Mouse (Mus musculus): ENCODE data around the gene Drap1. TPM values are rescaled to one million over a fixed set of nuclear protein-coding genes. Genes with fewer than 3 reads are reported as not detected.
A peak's percentile ranks its signal among the peaks of the same experiment; 100 is the strongest.

Drap1 gene
- polyA plus RNA-seq, 1 experiment from 2014 or later = 329 TPM

DNA sequence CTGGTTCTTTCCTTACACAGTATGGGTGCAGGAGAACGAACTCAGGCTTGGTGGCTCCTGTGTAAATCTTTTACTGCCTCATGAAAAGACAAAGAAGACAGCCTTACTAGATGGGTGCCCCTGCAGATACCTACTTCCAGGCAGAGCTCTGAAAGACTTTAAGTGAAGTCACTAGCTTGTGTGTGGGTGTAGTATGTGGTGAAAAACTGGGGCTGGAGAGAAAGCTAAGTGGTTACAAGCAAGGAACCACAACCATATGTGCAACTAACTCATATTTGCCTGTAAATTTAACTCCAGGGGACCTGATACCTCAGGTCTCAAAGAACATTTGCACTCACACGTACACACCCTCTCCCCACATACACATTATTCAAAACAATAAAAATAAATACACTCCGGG lies 35.1 kb upstream of the Drap1 start:
- Histone ChIP-seq H3K27me3 (replicated peaks) (peaks cover 4% of the 10 kb centered on the region; the same call in 1 of the 2 replicates), H3K4me1 (peaks cover 55% of the 10 kb centered on the region), H3K4me3 (replicated peaks) (peak overlapping the region; percentile 81), H3K36me3 (peaks cover 18% of the 10 kb centered on the region), H3K9me3 (replicated peaks) (no peaks in the 10 kb centered on the region), H3K9ac (replicated peaks) (peak overlapping the region; percentile 76), H3K4me2 (peak overlapping the region; percentile 76), H3K27ac (replicated peaks) (peak overlapping the region; percentile 85)
- ATAC-seq (ENCODE audit: low FRiP score) = no peak
- 16% methylated on average over 3 of the region's 3 CpGs for WGBS

- peaks cover 55% of the 10 kb centered on the region for H3K4me1 ChIP-seq
These were observed 34.2 kb upstream of the Drap1 start for GRCm38 (mm10) chr19:5459019-5459418.

DNA sequence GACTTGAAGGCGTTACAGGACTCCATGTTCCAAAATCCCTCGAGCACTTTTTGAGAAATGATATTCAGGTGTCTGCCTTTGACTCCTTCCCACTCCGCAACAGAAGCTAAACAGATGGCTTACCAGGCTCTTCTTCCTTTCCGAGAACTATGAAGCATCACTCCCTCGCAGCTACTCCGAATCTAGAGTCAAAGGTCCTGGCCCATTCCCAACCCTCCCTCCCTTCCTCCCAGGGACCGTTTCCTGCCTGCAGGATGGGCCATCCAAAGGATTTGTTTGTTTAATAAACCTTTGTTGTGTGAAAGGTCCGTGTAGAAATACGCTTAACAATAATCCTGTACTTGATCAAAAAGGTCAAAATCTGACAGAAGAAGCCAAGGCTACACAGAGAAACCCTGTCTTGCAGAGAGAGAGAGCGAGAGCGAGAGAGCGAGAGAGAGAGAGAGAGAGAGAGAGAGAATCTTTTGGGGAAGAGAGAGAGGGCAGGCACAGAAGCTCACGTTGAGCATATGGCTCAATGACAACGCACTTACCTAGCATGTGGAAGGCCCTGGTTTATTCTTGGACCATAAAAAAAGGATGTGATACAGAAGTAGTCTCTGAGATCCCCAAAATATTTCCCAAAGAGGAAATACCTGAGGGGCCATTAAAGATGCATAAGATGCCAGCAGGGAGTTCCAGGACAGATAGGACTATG lies 33.1 kb upstream of the Drap1 start, which contains the start of gene Ccdc85b:
Gene Ccdc85b (minus strand): TSS at position 149 of the 697 bp plus-strand sequence.
- ATAC-seq (ENCODE audit: low FRiP score) = 0 out of 2 replicates have a peak, but pooled peaks have one; percentile 2

More at GRCm38 (mm10) chr19:5459019-5459418, 34.2 kb upstream of the Drap1 start:
- Histone ChIP-seq H3K4me2 (no peak overlapping the region), H3K9ac (replicated peaks) (no peak overlapping the region), H3K4me3 (replicated peaks) (no peak overlapping the region), H3K27me3 (replicated peaks) (peaks cover 4% of the 10 kb centered on the region; the same call in 1 of the 2 replicates), H3K9me3 (replicated peaks) (no peaks in the 10 kb centered on the region), H3K27ac (replicated peaks) (no peak overlapping the region), H3K36me3 (peaks cover 16% of the 10 kb centered on the region)
- ATAC-seq (ENCODE audit: low FRiP score) = no peak
- WGBS = 76% methylated on average over 7 of the region's 7 CpGs

GRCm38 (mm10) chr19:5456922-5457745 lies 32.4 kb upstream of the Drap1 start:
- H3K9me3 ChIP-seq (replicated peaks) = no peaks in the 10 kb centered on the region
- H3K4me1 ChIP-seq = peaks cover 53% of the 10 kb centered on the region
- under 1% methylated on average over 69 of the region's 70 CpGs for WGBS
- H3K4me2 ChIP-seq = peak overlapping the region; percentile 91
- H3K27me3 ChIP-seq (replicated peaks) = peaks cover 4% of the 10 kb centered on the region; the same call in 1 of the 2 replicates
- H3K4me3 ChIP-seq (replicated peaks) = peak overlapping the region; percentile 73
- peak; percentile 95 for ATAC-seq (ENCODE audit: low FRiP score)
- peaks cover 4% of the 10 kb centered on the region for H3K36me3 ChIP-seq
- H3K9ac ChIP-seq (replicated peaks) = peak overlapping the region; percentile 85
- peak overlapping the region; percentile 97 for H3K27ac ChIP-seq (replicated peaks)

More for the DNA sequence above, 33.1 kb upstream of the Drap1 start, which contains the start of gene Ccdc85b:
- Histone ChIP-seq H3K36me3 (peaks cover 12% of the 10 kb centered on the region), H3K9me3 (replicated peaks) (no peaks in the 10 kb centered on the region), H3K4me1 (peaks cover 53% of the 10 kb centered on the region), H3K27ac (replicated peaks) (peak within 1 kb of the TSS; percentile 97), H3K27me3 (replicated peaks) (peaks cover 4% of the 10 kb centered on the region; the same call in 1 of the 2 replicates), H3K4me2 (peak within 1 kb of the TSS; percentile 91), H3K4me3 (replicated peaks) (peak within 1 kb of the TSS; percentile 73), H3K9ac (replicated peaks) (peak within 1 kb of the TSS; percentile 85)
- 19% methylated on average over 14 of the region's 14 CpGs for WGBS

- Histone ChIP-seq H3K36me3 (peaks cover 4% of the 10 kb centered on the region), H3K9ac (replicated peaks) (peak overlapping the region; percentile 85), H3K9me3 (replicated peaks) (no peaks in the 10 kb centered on the region), H3K4me3 (replicated peaks) (peak overlapping the region; percentile 73), H3K27ac (replicated peaks) (peak overlapping the region; percentile 97), H3K4me2 (peak overlapping the region; percentile 91), H3K4me1 (peaks cover 48% of the 10 kb centered on the region), H3K27me3 (replicated peaks) (peaks cover 4% of the 10 kb centered on the region; the same call in 1 of the 2 replicates)
- 2% methylated on average over 26 of the region's 26 CpGs for WGBS
- ATAC-seq (ENCODE audit: low FRiP score) = no peak
These were observed 31.6 kb upstream of the Drap1 start for GRCm38 (mm10) chr19:5456241-5456921.

DNA sequence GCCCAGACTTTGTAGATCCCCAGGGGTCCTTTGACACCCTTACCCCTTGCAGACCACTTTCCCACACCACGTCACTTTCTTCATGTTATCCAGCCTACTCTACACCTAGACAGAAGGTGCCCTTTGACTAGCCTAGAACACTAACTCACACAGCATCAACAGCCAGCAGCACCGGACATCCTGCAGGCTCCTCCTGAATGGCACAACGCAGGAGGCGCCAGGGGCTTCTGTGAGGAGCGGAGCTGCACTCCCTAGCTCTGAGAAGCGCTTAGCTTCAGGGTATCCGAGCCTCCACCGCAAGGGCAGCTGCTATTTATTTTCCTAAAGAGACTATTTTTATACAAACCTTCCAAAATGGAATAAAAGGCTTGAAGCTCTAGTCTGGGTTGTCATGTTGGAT lies 30.8 kb upstream of the Drap1 start:
- H3K4me3 ChIP-seq (replicated peaks) = peak overlapping the region; percentile 73
- H3K4me2 ChIP-seq = peak overlapping the region; percentile 91
- H3K4me1 ChIP-seq = peaks cover 42% of the 10 kb centered on the region
- H3K27ac ChIP-seq (replicated peaks) = no peak overlapping the region
- no peaks in the 10 kb centered on the region for H3K9me3 ChIP-seq (replicated peaks)
- WGBS = 60% methylated on average over 8 of the region's 8 CpGs
- peak overlapping the region; percentile 85 for H3K9ac ChIP-seq (replicated peaks)
- no peak for ATAC-seq (ENCODE audit: low FRiP score)
- peaks cover 9% of the 10 kb centered on the region for H3K27me3 ChIP-seq (replicated peaks)
- peaks cover 4% of the 10 kb centered on the region for H3K36me3 ChIP-seq

- Histone ChIP-seq H3K27me3 (replicated peaks) (peaks cover 14% of the 10 kb centered on the region), H3K36me3 (peaks cover 4% of the 10 kb centered on the region), H3K9me3 (replicated peaks) (no peaks in the 10 kb centered on the region), H3K4me1 (peaks cover 41% of the 10 kb centered on the region), H3K27ac (replicated peaks) (no peak overlapping the region), H3K4me2 (peak overlapping the region; percentile 91), H3K9ac (replicated peaks) (peak overlapping the region; percentile 85), H3K4me3 (replicated peaks) (peak overlapping the region; percentile 73; the same call in 1 of the 2 replicates)
- no peak for ATAC-seq (ENCODE audit: low FRiP score)
- 91% methylated on average over 12 of the region's 12 CpGs for WGBS
These were observed 30.3 kb upstream of the Drap1 start for GRCm38 (mm10) chr19:5455037-5455436.

- Histone ChIP-seq H3K27me3 (replicated peaks) (peaks cover 43% of the 10 kb centered on the region), H3K4me3 (replicated peaks) (no peak overlapping the region), H3K4me1 (peaks cover 50% of the 10 kb centered on the region), H3K4me2 (no peak overlapping the region), H3K36me3 (peaks cover 4% of the 10 kb centered on the region), H3K9me3 (replicated peaks) (no peaks in the 10 kb centered on the region; the same call in 1 of the 2 replicates), H3K9ac (replicated peaks) (no peak overlapping the region), H3K27ac (replicated peaks) (no peak overlapping the region)
- 74% methylated on average over 6 of the region's 6 CpGs for WGBS
- ATAC-seq (ENCODE audit: low FRiP score) = no peak
These were observed 27.0 kb upstream of the Drap1 start for GRCm38 (mm10) chr19:5451766-5452165.

DNA sequence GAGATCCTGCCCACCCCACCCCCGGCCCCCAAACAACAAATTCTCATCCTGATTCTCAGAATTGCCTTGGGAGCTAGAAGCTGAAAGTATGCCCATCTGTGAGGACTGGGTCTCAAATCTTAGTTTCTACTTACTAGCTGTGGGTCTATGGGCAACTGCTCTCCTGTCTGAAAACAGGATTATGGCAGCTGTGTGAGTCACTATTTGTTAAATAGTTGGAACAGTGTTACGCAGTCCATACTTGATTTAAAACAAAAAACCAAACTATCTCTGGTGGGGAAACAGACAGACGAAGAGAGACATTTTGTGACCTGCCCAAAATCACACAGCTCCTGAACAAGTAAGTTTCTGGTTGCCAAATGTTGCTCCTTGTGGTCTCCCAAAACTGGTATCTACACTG lies 24.9 kb upstream of the Drap1 start:
- 85% methylated on average over 3 of the region's 3 CpGs for WGBS
- H3K27me3 ChIP-seq (replicated peaks) = peaks cover 57% of the 10 kb centered on the region
- no peak for ATAC-seq (ENCODE audit: low FRiP score)
- no peak overlapping the region for H3K4me2 ChIP-seq
- H3K9me3 ChIP-seq (replicated peaks) = no peaks in the 10 kb centered on the region; the same call in 1 of the 2 replicates
- peaks cover 4% of the 10 kb centered on the region for H3K36me3 ChIP-seq
- no peak overlapping the region for H3K9ac ChIP-seq (replicated peaks)
- H3K27ac ChIP-seq (replicated peaks) = no peak overlapping the region
- peaks cover 31% of the 10 kb centered on the region for H3K4me1 ChIP-seq
- no peak overlapping the region for H3K4me3 ChIP-seq (replicated peaks)

DNA sequence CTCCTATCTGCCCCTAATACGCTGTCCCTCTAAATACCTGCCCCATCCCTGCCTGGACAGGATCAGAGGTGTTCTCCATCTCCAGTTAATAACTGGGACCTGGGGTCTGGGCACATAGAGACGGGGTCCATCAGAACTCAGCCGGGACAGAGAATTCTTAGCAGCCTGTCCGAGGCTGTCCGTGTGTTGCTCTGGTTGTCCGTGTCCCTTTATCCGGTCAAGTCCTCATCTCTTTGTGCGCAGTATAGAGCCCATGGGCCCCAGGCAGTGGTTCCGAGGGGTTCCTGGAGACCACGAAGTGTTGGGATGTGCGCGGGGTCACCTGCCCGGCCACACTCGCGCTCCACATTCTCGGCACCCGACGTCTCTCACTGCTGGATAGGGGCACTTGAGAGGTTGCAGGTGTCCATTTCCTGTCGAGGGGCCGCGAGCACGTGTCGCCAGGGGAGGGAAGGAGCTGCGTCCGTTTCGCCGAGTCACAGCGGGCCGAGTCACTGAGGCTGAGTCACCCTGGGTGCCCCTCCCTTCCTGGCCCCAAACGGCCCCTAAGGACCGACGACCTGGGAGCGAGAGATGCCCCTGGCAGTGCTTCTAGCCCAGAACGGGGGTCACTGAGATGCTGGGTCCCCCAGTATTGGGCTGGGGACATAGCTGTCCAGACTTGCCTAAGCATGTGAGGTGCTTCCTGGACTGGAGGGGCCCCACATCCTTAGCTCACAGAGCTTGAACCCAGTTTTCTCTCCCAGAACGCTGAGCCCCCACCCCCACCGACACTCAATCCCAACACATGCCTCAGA lies 23.8 kb upstream of the Drap1 start:
- Histone ChIP-seq H3K36me3 (no peaks in the 10 kb centered on the region; the same call in 1 of the 2 replicates), H3K27ac (replicated peaks) (no peak overlapping the region), H3K27me3 (replicated peaks) (peaks cover 64% of the 10 kb centered on the region), H3K9ac (replicated peaks) (no peak overlapping the region), H3K4me3 (replicated peaks) (peak overlapping the region; percentile 54), H3K4me2 (peak overlapping the region; percentile 96), H3K4me1 (peaks cover 21% of the 10 kb centered on the region), H3K9me3 (replicated peaks) (no peaks in the 10 kb centered on the region; the same call in 1 of the 2 replicates)
- 6% methylated on average over 36 of the region's 36 CpGs for WGBS
- ATAC-seq (ENCODE audit: low FRiP score) = no peak

Data from neural tube, embryonic 15.5 days (tissue).